Comparison of ENCODE assay signal across 8 mouse cellular contexts in genomic region chr11:4203705-4204074, GRCm38 (mm10). TPM values are rescaled to one million over a fixed set of nuclear protein-coding genes. Genes with fewer than 3 reads are reported as not detected.
DNase-seq lines count a peak whose midpoint lies in the region; ATAC-seq and TF ChIP-seq lines count a peak whose summit lies in the region.

No protein-coding gene starts in this region.

- whole genome bisulfite sequencing in hindbrain, postnatal 0 days, result 26% methylated on average over 2 of the region's 2 CpGs
- WGBS in hindbrain, embryonic 12.5 days, result 51% methylated on average over 2 of the region's 2 CpGs
- WGBS in lung, embryonic 14.5 days, result 45% methylated on average over 2 of the region's 2 CpGs
- WGBS in hindbrain, embryonic 11.5 days, result 55% methylated on average over 2 of the region's 2 CpGs

- H3K4me1 ChIP-seq in hindbrain, postnatal 0 days (ENCODE audit: insufficient read depth, low read length), result no peaks in the 10 kb centered on the region
- H3K4me1 ChIP-seq in hindbrain, embryonic 12.5 days, result no peaks in the 10 kb centered on the region
- no peaks in the 10 kb centered on the region for H3K4me1 ChIP-seq in lung, embryonic 14.5 days (ENCODE audit: insufficient read depth)
- H3K4me1 ChIP-seq in hindbrain, embryonic 11.5 days (replicated peaks; ENCODE audit: control insufficient read depth, insufficient read depth, low read length), result no peaks in the 10 kb centered on the region

- H3K27me3 ChIP-seq in hindbrain, postnatal 0 days (ENCODE audit: insufficient read depth, low read length), result no peaks in the 10 kb centered on the region
- no peaks in the 10 kb centered on the region for H3K27me3 ChIP-seq in hindbrain, embryonic 12.5 days
- H3K27me3 ChIP-seq in lung, embryonic 14.5 days (ENCODE audit: insufficient read depth, low read length), result no peaks in the 10 kb centered on the region
- H3K27me3 ChIP-seq in hindbrain, embryonic 11.5 days (ENCODE audit: control insufficient read depth, insufficient read depth, low read length), result no peaks in the 10 kb centered on the region

- no peak for TF ChIP-seq CTCF in hindbrain, postnatal 0 days (IDR thresholded peaks at IDR 0.05; ENCODE audit: low read depth)
- no peak for TF ChIP-seq CTCF in lung, embryonic 14.5 days (IDR thresholded peaks at IDR 0.05; ENCODE audit: low read depth)

- DNase-seq in hindbrain, postnatal 0 days (ENCODE audit: low spot score), result peak; percentile 50
- DNase-seq in adrenal gland, postnatal 36 days, result peak; percentile 74 to 81
- DNase-seq in heart, postnatal 25 days (ENCODE audit: low spot score), result peak; percentile 85
- no peak for DNase-seq in lung, embryonic 14.5 days
- DNase-seq in thymus, postnatal 10 days (ENCODE audit: low spot score in 2 of 2), result peak; percentile 46 to 59
- DNase-seq in cerebellum, postnatal 36 days, result no peak
- no peak for DNase-seq in hindbrain, embryonic 11.5 days (ENCODE audit: low spot score)

- H3K27ac ChIP-seq in hindbrain, postnatal 0 days, result peak overlapping the region; percentile 27; the same call in 1 of the 2 replicates
- H3K27ac ChIP-seq in hindbrain, embryonic 12.5 days, result no peak overlapping the region
- H3K27ac ChIP-seq in lung, embryonic 14.5 days (ENCODE audit: low read depth), result peak overlapping the region; percentile 38; the same call in 1 of the 2 replicates
- H3K27ac ChIP-seq in hindbrain, embryonic 11.5 days (ENCODE audit: low read depth, low read length), result no peak overlapping the region

- peak; percentile 62; the same call in 1 of the 2 replicates for ATAC-seq in hindbrain, postnatal 0 days
- ATAC-seq in hindbrain, embryonic 12.5 days (ENCODE audit: low FRiP score), result no peak
- no peak for ATAC-seq in lung, embryonic 14.5 days (ENCODE audit: insufficient read depth)
- no peak for ATAC-seq in hindbrain, embryonic 11.5 days (ENCODE audit: low FRiP score)

- H3K4me2 ChIP-seq in hindbrain, postnatal 0 days (ENCODE audit: low read depth, low read length), result no peak overlapping the region
- no peak overlapping the region for H3K4me2 ChIP-seq in hindbrain, embryonic 12.5 days (replicated peaks)
- H3K4me2 ChIP-seq in lung, embryonic 14.5 days, result no peak overlapping the region
- H3K4me2 ChIP-seq in hindbrain, embryonic 11.5 days (replicated peaks; ENCODE audit: low read depth, low read length), result no peak overlapping the region

- intact Hi-C loops in heart, postnatal 25 days (cut with DNase I), result loop anchor here (2.0 kb wide), 1 partner anchor 17 kb away; the partner anchor contains the start of gene Tbc1d10a

- H3K9me3 ChIP-seq in hindbrain, postnatal 0 days (ENCODE audit: low read length), result no peaks in the 10 kb centered on the region
- H3K9me3 ChIP-seq in hindbrain, embryonic 12.5 days (replicated peaks), result no peaks in the 10 kb centered on the region
- H3K9me3 ChIP-seq in lung, embryonic 14.5 days (ENCODE audit: low read depth, low read length), result no peaks in the 10 kb centered on the region
- no peaks in the 10 kb centered on the region for H3K9me3 ChIP-seq in hindbrain, embryonic 11.5 days (ENCODE audit: control insufficient read depth, low read length)

- no peak overlapping the region for H3K9ac ChIP-seq in hindbrain, postnatal 0 days (replicated peaks; ENCODE audit: low read length)
- no peak overlapping the region for H3K9ac ChIP-seq in hindbrain, embryonic 12.5 days
- H3K9ac ChIP-seq in lung, embryonic 14.5 days, result no peak overlapping the region
- no peak overlapping the region for H3K9ac ChIP-seq in hindbrain, embryonic 11.5 days (ENCODE audit: low read depth, low read length)

- H3K36me3 ChIP-seq in hindbrain, postnatal 0 days (ENCODE audit: insufficient read depth, low read length), result peaks cover 5% of the 10 kb centered on the region; the same call in 1 of the 2 replicates
- peaks cover 20% of the 10 kb centered on the region; the same call in 1 of the 2 replicates for H3K36me3 ChIP-seq in hindbrain, embryonic 12.5 days
- H3K36me3 ChIP-seq in lung, embryonic 14.5 days (ENCODE audit: insufficient read depth), result peaks cover 11% of the 10 kb centered on the region
- H3K36me3 ChIP-seq in hindbrain, embryonic 11.5 days (ENCODE audit: control insufficient read depth, insufficient read depth, low read length), result no peaks in the 10 kb centered on the region

- no peak overlapping the region for H3K4me3 ChIP-seq in hindbrain, postnatal 0 days (ENCODE audit: low read length)
- H3K4me3 ChIP-seq in hindbrain, embryonic 12.5 days, result no peak overlapping the region
- no peak overlapping the region for H3K4me3 ChIP-seq in lung, embryonic 14.5 days (ENCODE audit: low read depth, low read length)
- H3K4me3 ChIP-seq in hindbrain, embryonic 11.5 days (ENCODE audit: low read depth, low read length), result no peak overlapping the region

RNA-seq across cellular contexts. Expression of gene Castor1, which starts 14.3 kb away (rescaled TPM):
- 20.6 and 20.7 TPM in 2 replicates for total RNA-seq in hindbrain, postnatal 0 days (2014; rRNA removed)
- 10.6 and 12.4 TPM in 2 replicates for polyA plus RNA-seq in hindbrain, postnatal 0 days (2015; fragmentation: Nextera tagmentation; extraction: Ambion mirVana)
- polyA plus RNA-seq in hindbrain, embryonic 12.5 days (2016; fragmentation: Nextera tagmentation; extraction: Ambion mirVana), result 3.1 and 3.6 TPM in 2 replicates
- total RNA-seq in adrenal gland, postnatal 36 days (2021), result 1 to 10 TPM; 4.0 to 4.6 TPM
- total RNA-seq in heart, postnatal 25 days (2021), result 1 to 10 TPM; 3.8 to 7.4 TPM
- 1.9 and 2.1 TPM in 2 replicates for polyA plus RNA-seq in lung, embryonic 14.5 days (2014; fragmentation: Nextera tagmentation; extraction: Ambion mirVana)
- 2.1 and 3.4 TPM in 2 replicates for polyA plus RNA-seq in hindbrain, embryonic 11.5 days (2014; fragmentation: Nextera tagmentation; extraction: Ambion mirVana)

RNA-seq across cellular contexts. Expression of gene Tbc1d10a, which starts 17.1 kb away (rescaled TPM):
- total RNA-seq in hindbrain, postnatal 0 days (2014; rRNA removed), result 59.1 and 60.8 TPM in 2 replicates
- polyA plus RNA-seq in hindbrain, postnatal 0 days (2015; fragmentation: Nextera tagmentation; extraction: Ambion mirVana), result 34.2 TPM in 2 replicates
- 28.5 and 29.2 TPM in 2 replicates for polyA plus RNA-seq in hindbrain, embryonic 12.5 days (2016; fragmentation: Nextera tagmentation; extraction: Ambion mirVana)
- total RNA-seq in adrenal gland, postnatal 36 days (2021), result 10 to 100 TPM; 14.6 to 24.3 TPM
- 10 to 100 TPM in 1 of 2 experiments, 1 to 10 TPM in 1; 9.3 to 10.9 TPM for total RNA-seq in heart, postnatal 25 days (2021)
- 19.6 and 20.9 TPM in 2 replicates for polyA plus RNA-seq in lung, embryonic 14.5 days (2014; fragmentation: Nextera tagmentation; extraction: Ambion mirVana)
- 13.8 and 17.6 TPM in 2 replicates for polyA plus RNA-seq in hindbrain, embryonic 11.5 days (2014; fragmentation: Nextera tagmentation; extraction: Ambion mirVana)

RNA-seq across cellular contexts. Expression of gene Osm, which starts 32.5 kb away (rescaled TPM):
- total RNA-seq in hindbrain, postnatal 0 days (2014; rRNA removed), result 0.40 TPM in 1 of 2 replicates, not detected in the other
- polyA plus RNA-seq in hindbrain, postnatal 0 days (2015; fragmentation: Nextera tagmentation; extraction: Ambion mirVana), result 0.08 TPM in 1 of 2 replicates, not detected in the other
- not detected in 2 replicates for polyA plus RNA-seq in hindbrain, embryonic 12.5 days (2016; fragmentation: Nextera tagmentation; extraction: Ambion mirVana)
- under 1 TPM in 1 of 2 experiments, not detected in 1; 0.26 TPM for total RNA-seq in adrenal gland, postnatal 36 days (2021)
- not detected for total RNA-seq in heart, postnatal 25 days (2021)
- not detected in 2 replicates for polyA plus RNA-seq in lung, embryonic 14.5 days (2014; fragmentation: Nextera tagmentation; extraction: Ambion mirVana)
- polyA plus RNA-seq in hindbrain, embryonic 11.5 days (2014; fragmentation: Nextera tagmentation; extraction: Ambion mirVana), result not detected in 2 replicates

RNA-seq across cellular contexts. Expression of gene Sf3a1, which starts 43.5 kb away (rescaled TPM):
- total RNA-seq in hindbrain, postnatal 0 days (2014; rRNA removed), result 41.9 and 45.4 TPM in 2 replicates
- 30.6 and 31.6 TPM in 2 replicates for polyA plus RNA-seq in hindbrain, postnatal 0 days (2015; fragmentation: Nextera tagmentation; extraction: Ambion mirVana)
- 72.0 and 77.6 TPM in 2 replicates for polyA plus RNA-seq in hindbrain, embryonic 12.5 days (2016; fragmentation: Nextera tagmentation; extraction: Ambion mirVana)
- total RNA-seq in adrenal gland, postnatal 36 days (2021), result 10 to 100 TPM; 43.6 to 60.1 TPM
- total RNA-seq in heart, postnatal 25 days (2021), result 10 to 100 TPM; 40.0 to 43.9 TPM
- polyA plus RNA-seq in lung, embryonic 14.5 days (2014; fragmentation: Nextera tagmentation; extraction: Ambion mirVana), result 64.1 and 68.7 TPM in 2 replicates
- 80.7 and 81.1 TPM in 2 replicates for polyA plus RNA-seq in hindbrain, embryonic 11.5 days (2014; fragmentation: Nextera tagmentation; extraction: Ambion mirVana)

RNA-seq across cellular contexts. Expression of gene Ccdc157, which starts 43.6 kb away (rescaled TPM):
- total RNA-seq in hindbrain, postnatal 0 days (2014; rRNA removed), result 20.8 TPM in 2 replicates
- polyA plus RNA-seq in hindbrain, postnatal 0 days (2015; fragmentation: Nextera tagmentation; extraction: Ambion mirVana), result 10.3 and 10.9 TPM in 2 replicates
- polyA plus RNA-seq in hindbrain, embryonic 12.5 days (2016; fragmentation: Nextera tagmentation; extraction: Ambion mirVana), result 9.6 and 10.4 TPM in 2 replicates
- total RNA-seq in adrenal gland, postnatal 36 days (2021), result 10 to 100 TPM in 1 of 2 experiments, 1 to 10 TPM in 1; 7.3 to 11.6 TPM
- total RNA-seq in heart, postnatal 25 days (2021), result 1 to 10 TPM; 5.0 to 5.3 TPM
- polyA plus RNA-seq in lung, embryonic 14.5 days (2014; fragmentation: Nextera tagmentation; extraction: Ambion mirVana), result 5.3 and 6.6 TPM in 2 replicates
- 2.7 and 3.5 TPM in 2 replicates for polyA plus RNA-seq in hindbrain, embryonic 11.5 days (2014; fragmentation: Nextera tagmentation; extraction: Ambion mirVana)

Comparison
In these comparisons a context has a peak if more than half of its experiments do, and no peak if none do; other contexts are left out.
1. DNase-seq: peak in hindbrain, postnatal 0 days (single experiment), adrenal gland, postnatal 36 days (2 of 2), heart, postnatal 25 days (single experiment) and thymus, postnatal 10 days (2 of 2); none in lung, embryonic 14.5 days (single experiment), cerebellum, postnatal 36 days (0 of 2) and hindbrain, embryonic 11.5 days (single experiment).
2. H3K27ac ChIP-seq: peak in hindbrain, postnatal 0 days (single experiment) and lung, embryonic 14.5 days (single experiment); none in hindbrain, embryonic 12.5 days (single experiment) and hindbrain, embryonic 11.5 days (single experiment).